Mouse (Mus musculus) cerebellum, postnatal 10 days (tissue): ENCODE measurements around the gene Gm44511.
A peak's percentile ranks its signal among the peaks of the same experiment; 100 is the strongest.
"Not testable (repeated sequence)": the region's sequence is repeated elsewhere in the genome, so short reads cannot be mapped to it uniquely, and the experiment has no call there.

Experiments used
- DNase-seq, 2 experiments: peaks; one replicate each; pipeline ENCODE4 v3.0.0; 2021; ENCODE audit warnings: mixed read lengths in 2 of 2

The Gm44511 gene

GRCm38 (mm10) chr6:128840669-128841068, 14.6 kb upstream of the Gm44511 start:
- not testable (repeated sequence) for DNase-seq

- peak; percentile 29 to 41 for DNase-seq
Observed at GRCm38 (mm10) chr6:128839921-128840320, 13.8 kb upstream of the Gm44511 start.

GRCm38 (mm10) chr6:128839266-128839771, 13.2 kb upstream of the Gm44511 start:
- DNase-seq, result peak; percentile 92 to 93

GRCm38 (mm10) chr6:128838342-128839265, 12.5 kb upstream of the Gm44511 start:
- peak; percentile 87 to 92 for DNase-seq

- peak; percentile 64 to 74 for DNase-seq
Observed at GRCm38 (mm10) chr6:128837454-128838341, 11.6 kb upstream of the Gm44511 start.

- DNase-seq, result no peak
Observed at GRCm38 (mm10) chr6:128836955-128837334, 10.8 kb upstream of the Gm44511 start.

- DNase-seq, result no peak
Observed at GRCm38 (mm10) chr6:128836191-128836954, 10.3 kb upstream of the Gm44511 start.

GRCm38 (mm10) chr6:128835571-128835970, 9.5 kb upstream of the Gm44511 start:
- no peak for DNase-seq

- DNase-seq, result no peak
Observed at GRCm38 (mm10) chr6:128833046-128833445, 6.9 kb upstream of the Gm44511 start.

GRCm38 (mm10) chr6:128829837-128830236, 3.7 kb upstream of the Gm44511 start:
- no peak for DNase-seq

- DNase-seq, result no peak
Observed at GRCm38 (mm10) chr6:128826781-128827180, 666 bp upstream of the Gm44511 start.

GRCm38 (mm10) chr6:128818083-128818802, 7.9 kb downstream of the Gm44511 start:
- DNase-seq, result no peak

- peak; percentile 33 to 41 for DNase-seq
Observed at GRCm38 (mm10) chr6:128808532-128808931, 17.6 kb downstream of the Gm44511 start.

- peak; percentile 41 to 51 for DNase-seq
Observed at GRCm38 (mm10) chr6:128807021-128807420, 19.1 kb downstream of the Gm44511 start.

- DNase-seq, result peak; percentile 84
Observed at GRCm38 (mm10) chr6:128804823-128805640, 21.1 kb downstream of the Gm44511 start.

- DNase-seq, result peak; percentile 98 to 99
Observed at GRCm38 (mm10) chr6:128802999-128803857, 22.9 kb downstream of the Gm44511 start.

- peak in 1 of 2 experiments; percentile 60 for DNase-seq
Observed at GRCm38 (mm10) chr6:128802557-128802956, 23.6 kb downstream of the Gm44511 start.

GRCm38 (mm10) chr6:128800696-128801095, 25.4 kb downstream of the Gm44511 start:
- not testable (repeated sequence) for DNase-seq

- no peak for DNase-seq
Observed at GRCm38 (mm10) chr6:128799896-128800270, 26.2 kb downstream of the Gm44511 start.
